In genomic region chr2:27416425-27416824, GRCm38 (mm10) we compare ENCODE assay signal across 9 mouse cellular contexts. TPM values are rescaled to one million over a fixed set of nuclear protein-coding genes. Genes with fewer than 3 reads are reported as not detected.
DNase-seq lines count a peak whose midpoint lies in the region; ATAC-seq and TF ChIP-seq lines count a peak whose summit lies in the region.
"Had no signal": no experiment of that assay in that cellular context is flagged by ENCODE, and none has a peak within 500 bp of the region (broad histone marks: within the 10 kb centered on the region; RNA-seq: fewer than 3 reads in every experiment).

No protein-coding gene starts in this region.

- no peaks in the 10 kb centered on the region for H3K9me3 ChIP-seq in neural tube, embryonic 11.5 days (ENCODE audit: control insufficient read depth, low read length)
- no peaks in the 10 kb centered on the region for H3K9me3 ChIP-seq in heart, postnatal 0 days (replicated peaks; ENCODE audit: control insufficient read depth, low read length)
- no peaks in the 10 kb centered on the region for H3K9me3 ChIP-seq in stomach, embryonic 15.5 days

- no peaks in the 10 kb centered on the region for H3K36me3 ChIP-seq in neural tube, embryonic 11.5 days (ENCODE audit: control insufficient read depth, insufficient read depth, low read length)
- no peaks in the 10 kb centered on the region for H3K36me3 ChIP-seq in heart, postnatal 0 days (replicated peaks; ENCODE audit: control insufficient read depth, insufficient read depth, low read length)
- H3K36me3 ChIP-seq in stomach, embryonic 15.5 days = no peaks in the 10 kb centered on the region

- no peak for TF ChIP-seq EP300 in heart, postnatal 0 days (IDR thresholded peaks at IDR 0.05; ENCODE audit: low read depth)

- intact Hi-C loops in gastrocnemius, adult 2 months (cut with DNase I) = no loop called here

- peak; percentile 69 for DNase-seq in gastrocnemius, adult 2 months
- no peak for DNase-seq in gastrocnemius, postnatal 4 days (ENCODE audit: low spot score in 2 of 2)
- DNase-seq in neural tube, embryonic 11.5 days (ENCODE audit: low spot score) = no peak
- no peak for DNase-seq in neural tube, embryonic 10.5 days (ENCODE audit: extremely low spot score, low spot score)
- no peak for DNase-seq in heart, postnatal 0 days (ENCODE audit: low spot score)
- no peak for DNase-seq in right cerebral cortex, adult 18-20 months

- 45% methylated on average over 3 of the region's 3 CpGs for WGBS in neural tube, embryonic 11.5 days
- 7% methylated on average over 3 of the region's 3 CpGs for WGBS in heart, postnatal 0 days
- WGBS in stomach, embryonic 15.5 days = 18% methylated on average over 3 of the region's 3 CpGs

- H3K4me3 ChIP-seq in gastrocnemius, adult 2 months = no peak overlapping the region
- no peak overlapping the region for H3K4me3 ChIP-seq in neural tube, embryonic 11.5 days (ENCODE audit: low read depth, low read length)
- H3K4me3 ChIP-seq in heart, postnatal 0 days (ENCODE audit: low read depth, low read length) = no peak overlapping the region
- no peak overlapping the region for H3K4me3 ChIP-seq in stomach, embryonic 15.5 days (replicated peaks)

- no peaks in the 10 kb centered on the region for H3K27me3 ChIP-seq in neural tube, embryonic 11.5 days (ENCODE audit: control insufficient read depth, insufficient read depth, low read length)
- H3K27me3 ChIP-seq in heart, postnatal 0 days (ENCODE audit: control insufficient read depth, insufficient read depth, low read length) = no peaks in the 10 kb centered on the region
- H3K27me3 ChIP-seq in stomach, embryonic 15.5 days (replicated peaks) = no peaks in the 10 kb centered on the region

- H3K27ac ChIP-seq in gastrocnemius, adult 2 months = peak overlapping the region; percentile 83
- H3K27ac ChIP-seq in neural tube, embryonic 11.5 days (ENCODE audit: low read depth, low read length) = no peak overlapping the region
- H3K27ac ChIP-seq in heart, postnatal 0 days (ENCODE audit: low read depth) = 0 out of 2 replicates have a peak overlapping the region, but pooled peaks have one; percentile 9
- peak overlapping the region; percentile 86 for H3K27ac ChIP-seq in stomach, embryonic 15.5 days

- H3K9ac ChIP-seq in neural tube, embryonic 11.5 days (ENCODE audit: low read length) = 0 out of 2 replicates have a peak overlapping the region, but pooled peaks have one; percentile 27
- no peak overlapping the region for H3K9ac ChIP-seq in heart, postnatal 0 days (replicated peaks; ENCODE audit: low read depth, low read length)
- no peak overlapping the region for H3K9ac ChIP-seq in stomach, embryonic 15.5 days

- no peak for ATAC-seq in neural tube, embryonic 11.5 days (ENCODE audit: insufficient read depth, low FRiP score, low TSS enrichment)
- no peak for ATAC-seq in heart, postnatal 0 days (ENCODE audit: insufficient read depth, low read depth)
- no peak for ATAC-seq in stomach, embryonic 15.5 days (ENCODE audit: insufficient read depth, low FRiP score, low read depth)
- no peak for ATAC-seq in frontal cortex, adult (ENCODE audit: low TSS enrichment)

- no peak overlapping the region for H3K4me2 ChIP-seq in neural tube, embryonic 11.5 days (ENCODE audit: low read depth)
- no peak overlapping the region for H3K4me2 ChIP-seq in heart, postnatal 0 days (ENCODE audit: low read depth, low read length)
- no peak overlapping the region for H3K4me2 ChIP-seq in stomach, embryonic 15.5 days
- H3K4me2 ChIP-seq: midbrain, embryonic 11.5 days had no signal

- no peak for TF ChIP-seq CTCF in gastrocnemius, adult 2 months (IDR thresholded peaks at IDR 0.05)
- no peak for TF ChIP-seq CTCF in heart, postnatal 0 days (IDR thresholded peaks at IDR 0.05; ENCODE audit: low read depth)

- H3K4me1 ChIP-seq in neural tube, embryonic 11.5 days (ENCODE audit: control insufficient read depth, insufficient read depth, low read length) = peaks cover 65% of the 10 kb centered on the region
- peaks cover 57% of the 10 kb centered on the region for H3K4me1 ChIP-seq in heart, postnatal 0 days (ENCODE audit: control insufficient read depth, insufficient read depth)
- peaks cover 87% of the 10 kb centered on the region for H3K4me1 ChIP-seq in stomach, embryonic 15.5 days

RNA-seq across cellular contexts. Expression of gene Vav2, which starts 10.4 kb away (rescaled TPM):
- total RNA-seq in gastrocnemius, adult 2 months (2021) = 1 to 10 TPM; 2.0 to 4.3 TPM
- total RNA-seq in gastrocnemius, postnatal 4 days (2021) = 10 to 100 TPM; 11.2 to 11.6 TPM
- 15.0 and 17.3 TPM in 2 replicates for polyA plus RNA-seq in neural tube, embryonic 11.5 days (2014; fragmentation: Nextera tagmentation; extraction: Ambion mirVana)
- total RNA-seq in heart, postnatal 0 days (2014; rRNA removed; ENCODE audit: low replicate concordance) = 15.6 and 16.8 TPM in 2 replicates
- polyA plus RNA-seq in heart, postnatal 0 days (2015; fragmentation: Nextera tagmentation; extraction: Ambion mirVana) = 2.3 and 2.4 TPM in 2 replicates
- polyA plus RNA-seq in stomach, embryonic 15.5 days (2015; fragmentation: Nextera tagmentation; extraction: Ambion mirVana) = 7.0 and 7.8 TPM in 2 replicates

RNA-seq across cellular contexts. Expression of gene Brd3os, which starts 25.7 kb away (rescaled TPM):
- 1 to 10 TPM in 1 of 2 experiments, under 1 TPM in 1; 0.61 to 1.0 TPM for total RNA-seq in gastrocnemius, adult 2 months (2021)
- total RNA-seq in gastrocnemius, postnatal 4 days (2021) = 1 to 10 TPM; 1.6 to 2.9 TPM
- polyA plus RNA-seq in neural tube, embryonic 11.5 days (2014; fragmentation: Nextera tagmentation; extraction: Ambion mirVana) = 15.8 and 16.2 TPM in 2 replicates
- total RNA-seq in heart, postnatal 0 days (2014; rRNA removed; ENCODE audit: low replicate concordance) = 0.11 and 1.0 TPM in 2 replicates
- 1.9 and 2.2 TPM in 2 replicates for polyA plus RNA-seq in heart, postnatal 0 days (2015; fragmentation: Nextera tagmentation; extraction: Ambion mirVana)
- 7.1 and 7.2 TPM in 2 replicates for polyA plus RNA-seq in stomach, embryonic 15.5 days (2015; fragmentation: Nextera tagmentation; extraction: Ambion mirVana)
